Mouse (Mus musculus): ENCODE measurements around the gene Syt11. TPM values are rescaled to one million over a fixed set of nuclear protein-coding genes. Genes with fewer than 3 reads are reported as not detected.

The Syt11 gene
- polyA plus RNA-seq, 1 experiment from 2014 or later: 1.3 TPM

- Histone ChIP-seq H3K27me3 (no peaks in the 10 kb centered on the region), H3K4me2 (no peak overlapping the region), H3K36me3 (peaks cover 97% of the 10 kb centered on the region), H3K4me1 (replicated peaks) (no peaks in the 10 kb centered on the region), H3K4me3 (replicated peaks) (no peak overlapping the region), H3K27ac (no peak overlapping the region), H3K9me3 (replicated peaks) (no peaks in the 10 kb centered on the region), H3K9ac (no peak overlapping the region)
- DNase-seq: no peak
- ATAC-seq (ENCODE audit: low read depth): no peak
Observed at GRCm38 (mm10) chr3:88695545-88695944, 79.4 kb downstream of the Syt11 start.

Other genes starting within 250 kb of the Syt11 start
- gene Mex3a, start 242.8 kb downstream of the Syt11 start, polyA plus RNA-seq (2015; fragmentation: Nextera tagmentation; extraction: Ambion mirVana): 1.2 and 1.5 TPM in 2 replicates
- gene Rab25, start 226.9 kb downstream of the Syt11 start, polyA plus RNA-seq (2015; fragmentation: Nextera tagmentation; extraction: Ambion mirVana): 0.15 TPM in 1 of 2 replicates, not detected in the other
- 88.4 and 95.9 TPM in 2 replicates for gene Lamtor2, start 222.1 kb downstream of the Syt11 start, polyA plus RNA-seq (2015; fragmentation: Nextera tagmentation; extraction: Ambion mirVana)
- 20.7 and 22.8 TPM in 2 replicates for gene Ubqln4, start 221.4 kb downstream of the Syt11 start, polyA plus RNA-seq (2015; fragmentation: Nextera tagmentation; extraction: Ambion mirVana)
- gene Ssr2, start 199.3 kb downstream of the Syt11 start, polyA plus RNA-seq (2015; fragmentation: Nextera tagmentation; extraction: Ambion mirVana): 187 and 206 TPM in 2 replicates
- gene Arhgef2, start 169.2 kb downstream of the Syt11 start, polyA plus RNA-seq (2015; fragmentation: Nextera tagmentation; extraction: Ambion mirVana): 16.4 and 17.9 TPM in 2 replicates
- not detected in 2 replicates for gene Rxfp4, start 122.0 kb downstream of the Syt11 start, polyA plus RNA-seq (2015; fragmentation: Nextera tagmentation; extraction: Ambion mirVana)
- gene Khdc4, start 89.4 kb downstream of the Syt11 start, polyA plus RNA-seq (2015; fragmentation: Nextera tagmentation; extraction: Ambion mirVana): 23.8 and 29.9 TPM in 2 replicates
- 34.4 and 36.3 TPM in 2 replicates for gene Rit1, start 58.3 kb downstream of the Syt11 start, polyA plus RNA-seq (2015; fragmentation: Nextera tagmentation; extraction: Ambion mirVana)
- 3.6 and 4.2 TPM in 2 replicates for gene Gon4l, start 60.1 kb upstream of the Syt11 start, polyA plus RNA-seq (2015; fragmentation: Nextera tagmentation; extraction: Ambion mirVana)
- 19.9 and 20.2 TPM in 2 replicates for gene Msto1, start 138.8 kb upstream of the Syt11 start, polyA plus RNA-seq (2015; fragmentation: Nextera tagmentation; extraction: Ambion mirVana)
- gene Ash1l, start 175.5 kb upstream of the Syt11 start, polyA plus RNA-seq (2015; fragmentation: Nextera tagmentation; extraction: Ambion mirVana): 4.7 and 5.7 TPM in 2 replicates
- gene Dap3, start 176.0 kb upstream of the Syt11 start, polyA plus RNA-seq (2015; fragmentation: Nextera tagmentation; extraction: Ambion mirVana): 120 and 129 TPM in 2 replicates

Data from liver, embryonic 13.5 days (tissue).